Mouse (Mus musculus): ENCODE results near the gene Polg. TPM values are rescaled to one million over a fixed set of nuclear protein-coding genes. Genes with fewer than 3 reads are reported as not detected.

Polg gene
- total RNA-seq (2022): 10 to 100 TPM; 26.0 to 43.5 (median 38.1) TPM

DNA sequence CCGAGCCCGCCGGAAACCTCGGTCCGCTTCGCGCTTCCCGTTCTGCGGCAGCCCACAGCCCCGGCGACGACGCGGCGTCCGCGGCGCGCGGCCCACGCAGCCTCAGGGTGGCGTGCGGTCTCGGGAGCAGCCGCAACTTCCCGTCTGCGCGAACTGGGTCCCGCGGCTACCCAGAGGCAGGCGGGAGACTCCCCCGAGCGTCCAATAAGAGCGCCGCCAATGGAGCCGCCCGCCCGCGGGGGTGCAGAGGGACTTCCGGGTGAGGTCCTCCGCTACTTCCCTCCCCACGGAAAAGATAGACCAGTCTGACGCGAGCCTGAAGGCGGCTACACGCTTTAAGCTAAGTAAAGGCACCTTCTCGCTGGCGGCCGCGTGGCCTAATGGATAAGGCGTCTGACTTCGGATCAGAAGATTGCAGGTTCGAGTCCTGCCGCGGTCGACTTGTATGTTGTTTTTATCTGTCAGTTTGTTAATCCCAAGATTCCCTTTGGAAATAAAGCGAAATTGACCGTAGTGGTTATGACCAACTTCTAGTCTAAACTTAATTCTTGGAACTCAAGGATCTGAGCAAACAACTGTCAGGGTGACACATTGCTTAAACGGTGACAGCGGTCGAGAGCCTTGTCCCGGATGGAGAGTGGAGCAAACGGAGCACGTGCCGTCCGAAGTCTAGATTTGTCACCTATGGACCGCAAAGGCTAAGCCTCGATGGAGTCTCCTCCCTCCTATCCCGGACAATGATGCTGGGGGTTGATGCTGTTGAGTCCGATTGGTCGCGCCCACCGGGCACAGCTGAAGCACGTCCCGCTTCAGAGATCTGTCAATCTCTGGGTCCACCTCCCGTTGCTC lies at the start of gene Polg:
Gene Polg (minus strand): TSS at position 310 of the 849 bp plus-strand sequence.
- DNase-seq (ENCODE audit: low spot score in 2 of 2): peak; percentile 97 to 98

DNA sequence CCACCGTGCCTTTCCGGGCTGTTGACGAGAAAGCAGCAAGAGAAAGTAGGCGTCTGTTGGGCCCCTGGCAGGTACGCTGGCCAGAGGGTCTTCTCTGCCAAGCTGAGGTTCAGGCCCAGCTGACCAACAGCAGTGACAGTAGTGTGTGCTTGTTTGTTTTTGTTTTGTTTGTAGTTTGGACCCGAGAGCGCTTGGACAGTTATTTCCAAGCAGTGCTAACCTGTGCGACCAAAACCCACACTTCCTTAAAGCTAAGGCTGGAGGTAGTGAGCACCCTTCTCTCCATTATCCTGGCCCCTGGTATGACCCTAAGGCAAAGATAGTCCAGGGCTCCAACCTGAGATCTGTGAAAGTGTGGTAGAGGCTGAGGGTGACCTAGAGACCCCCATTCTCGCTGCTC lies 49.7 kb upstream of the Polg start:
- no peak for DNase-seq (ENCODE audit: low spot score in 2 of 2)

DNA sequence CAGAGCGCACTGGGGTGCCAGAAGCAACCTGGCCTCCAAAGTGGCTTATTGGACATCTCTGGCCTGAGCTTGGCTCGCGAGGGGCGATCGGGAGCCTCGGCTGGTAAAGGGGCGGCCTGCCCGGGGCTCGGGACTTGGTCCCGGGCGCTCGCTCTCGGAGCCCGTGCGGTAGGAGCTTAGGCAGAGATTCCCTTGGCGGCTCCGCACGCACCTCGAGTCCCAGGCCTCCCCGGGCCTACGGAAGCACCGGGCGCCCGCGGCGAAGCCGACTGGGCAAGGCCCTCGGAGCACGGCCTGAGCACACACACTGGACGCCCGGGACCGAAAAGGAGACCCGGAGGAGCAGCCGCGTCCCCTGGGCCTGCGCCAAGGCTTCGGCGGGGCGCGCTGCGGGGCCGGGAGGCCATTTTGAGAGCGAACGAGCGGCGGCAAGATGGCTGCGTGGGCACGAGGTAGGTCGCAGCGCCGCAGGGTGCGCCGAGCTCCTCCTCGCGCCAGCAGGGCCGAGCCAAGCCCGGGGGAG lies 49.1 kb upstream of the Polg start:
- no peak for DNase-seq (ENCODE audit: low spot score in 2 of 2)

- DNase-seq (ENCODE audit: low spot score in 2 of 2): no peak
Measured at GRCm38 (mm10) chr7:79514361-79514881, 48.3 kb upstream of the Polg start.

GRCm38 (mm10) chr7:79513466-79513865 lies 47.3 kb upstream of the Polg start:
- DNase-seq (ENCODE audit: low spot score in 2 of 2): no peak

DNA sequence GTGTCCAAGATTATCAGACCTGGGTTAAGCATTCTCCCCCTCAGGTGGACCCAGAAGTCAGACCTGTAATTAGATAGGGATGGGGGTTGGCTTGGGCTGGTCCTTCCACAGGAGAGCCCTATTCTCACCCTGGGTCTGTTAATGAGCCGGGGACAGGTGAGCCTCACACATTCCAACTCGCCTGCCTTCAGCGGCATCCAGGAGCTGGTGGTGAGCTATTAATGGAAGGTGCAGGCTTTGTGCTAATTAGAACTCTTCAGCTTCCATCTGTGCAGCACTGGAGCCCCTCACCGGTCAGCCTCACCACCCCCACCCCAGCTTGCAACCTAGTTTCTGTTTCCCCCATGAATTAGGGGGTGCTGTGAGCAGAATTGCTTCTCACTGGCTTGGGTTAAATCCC lies 46.3 kb upstream of the Polg start:
- no peak for DNase-seq (ENCODE audit: low spot score in 2 of 2)

- no peak for DNase-seq (ENCODE audit: low spot score in 2 of 2)
Measured at GRCm38 (mm10) chr7:79511656-79512055, 45.5 kb upstream of the Polg start.

DNA sequence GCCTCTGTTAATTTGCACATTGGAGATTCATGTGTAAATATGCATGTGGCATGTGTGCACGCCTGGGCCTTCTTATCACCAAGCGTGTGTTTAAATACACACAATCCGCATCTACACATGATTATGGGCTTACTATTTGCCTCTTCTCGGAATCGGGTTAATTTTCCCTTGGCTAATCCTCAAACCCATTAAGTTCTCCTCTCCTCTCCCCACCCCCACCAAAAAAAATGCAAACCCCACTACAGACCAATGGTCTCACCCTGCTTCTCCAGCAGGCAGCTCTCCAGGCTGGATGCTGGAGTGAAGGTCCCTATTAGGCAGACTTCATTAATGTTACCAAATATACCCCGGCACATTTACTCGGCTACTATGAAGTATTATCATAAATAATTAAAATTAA lies 45.0 kb upstream of the Polg start:
- no peak for DNase-seq (ENCODE audit: low spot score in 2 of 2)

DNA sequence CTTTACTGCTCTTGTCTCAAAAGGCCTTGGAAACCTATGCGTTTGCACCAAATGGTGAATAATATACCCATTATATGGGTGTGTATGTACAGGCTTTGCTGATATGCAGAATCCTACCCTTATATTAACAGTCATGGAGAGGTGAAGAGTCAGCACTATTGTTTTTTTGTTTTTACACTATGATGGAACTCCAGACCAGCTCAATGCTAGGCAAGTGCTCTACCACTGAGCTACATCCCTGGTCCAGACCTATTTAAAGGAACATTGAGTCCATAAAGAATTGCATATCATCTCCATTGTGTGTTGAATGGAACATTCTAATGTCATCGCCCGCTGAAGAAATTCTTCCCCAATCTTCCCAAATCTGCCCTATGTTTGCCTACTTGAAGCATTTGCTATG lies 44.5 kb upstream of the Polg start:
- DNase-seq (ENCODE audit: low spot score in 2 of 2): no peak

DNA sequence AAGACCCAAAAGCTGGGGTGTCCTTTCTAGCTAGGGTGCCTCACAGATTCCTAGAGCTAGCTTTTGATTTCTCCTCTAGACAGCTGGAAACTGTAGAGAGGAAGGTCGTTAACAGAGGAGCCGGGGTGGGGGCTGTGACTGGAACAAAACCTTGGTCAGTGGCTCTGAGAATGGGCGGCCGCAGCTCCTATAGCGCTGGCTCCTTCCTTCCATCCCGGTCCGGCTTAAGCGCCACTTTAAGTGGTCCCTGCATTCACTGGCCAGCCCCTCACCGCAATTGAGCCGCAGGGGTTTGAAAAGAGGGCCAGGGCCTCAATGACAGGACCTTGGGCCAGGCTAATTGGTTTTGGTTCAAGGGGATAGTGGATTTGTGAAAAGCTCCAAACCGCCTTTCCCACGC lies 43.5 kb upstream of the Polg start:
- no peak for DNase-seq (ENCODE audit: low spot score in 2 of 2)

GRCm38 (mm10) chr7:79509235-79509607 lies 43.1 kb upstream of the Polg start:
- DNase-seq (ENCODE audit: low spot score in 2 of 2): no peak

DNA sequence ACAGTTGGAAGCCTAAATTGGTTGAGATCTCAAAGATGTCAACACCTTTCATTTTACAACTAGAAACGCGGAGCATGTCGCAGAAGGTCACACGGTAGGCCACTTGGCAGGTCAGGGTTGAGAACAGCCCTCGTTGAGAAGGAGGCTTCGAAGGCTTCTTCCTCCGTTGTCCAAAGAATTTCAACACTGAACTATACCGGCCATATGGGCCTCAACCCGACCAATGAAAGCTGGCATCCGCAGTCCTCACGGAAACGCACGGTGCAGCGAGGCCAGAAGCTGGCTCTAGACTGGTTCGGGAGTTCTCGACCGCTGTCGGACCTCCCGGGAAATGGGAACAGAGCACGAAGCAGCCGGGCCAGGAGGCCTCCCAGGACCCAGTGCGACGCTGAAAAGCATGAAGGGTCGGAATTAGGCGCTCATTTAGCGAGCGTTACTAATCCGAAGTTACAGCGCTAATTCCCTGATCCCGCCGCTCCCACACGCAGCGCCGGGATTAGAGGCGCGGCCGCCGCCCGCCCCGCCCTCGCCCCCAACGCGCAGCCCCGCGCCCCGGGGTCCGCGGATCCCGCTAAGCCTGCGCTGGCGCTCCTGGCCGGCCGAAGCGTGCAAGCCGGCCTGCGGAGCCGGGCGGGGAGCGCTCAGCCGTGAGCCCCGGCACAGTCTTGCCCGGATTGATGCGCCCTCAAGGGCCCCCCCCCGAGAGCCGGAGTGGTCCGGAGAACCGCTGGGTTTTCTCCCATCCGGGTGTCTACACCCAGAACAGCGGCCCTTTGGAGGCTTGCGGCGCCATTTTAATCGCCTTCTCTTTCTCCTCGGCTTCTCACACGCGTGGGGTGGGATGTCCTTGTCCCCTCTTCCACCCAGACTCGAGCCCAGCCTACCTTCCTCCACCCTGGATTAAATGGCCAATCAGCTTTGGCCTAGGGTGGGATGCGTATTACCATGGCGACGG lies 42.4 kb upstream of the Polg start:
- no peak for DNase-seq (ENCODE audit: low spot score in 2 of 2)

DNA sequence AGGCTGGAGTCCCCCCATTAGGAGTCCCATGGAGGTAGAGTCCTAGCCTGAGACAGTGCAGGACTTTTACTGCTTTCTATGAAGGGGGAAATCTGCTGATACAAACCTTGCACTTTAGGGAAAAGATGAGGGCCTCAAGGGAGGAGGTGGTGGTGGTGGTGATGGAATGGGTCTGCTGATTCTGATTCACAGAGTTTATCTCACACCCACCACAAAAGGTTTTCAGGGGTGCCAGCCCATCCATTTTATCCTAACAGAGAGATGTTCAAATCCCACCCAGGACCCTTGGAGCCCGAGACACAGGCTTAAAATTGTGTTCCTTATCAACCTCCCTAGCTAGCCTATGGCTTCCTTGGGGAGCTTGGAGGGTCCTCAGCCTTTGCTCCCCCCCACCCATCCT lies 41.6 kb upstream of the Polg start:
- no peak for DNase-seq (ENCODE audit: low spot score in 2 of 2)

- no peak for DNase-seq (ENCODE audit: low spot score in 2 of 2)
Measured at GRCm38 (mm10) chr7:79507101-79507705, 41.0 kb upstream of the Polg start.

GRCm38 (mm10) chr7:79506531-79507090 lies 40.4 kb upstream of the Polg start:
- no peak for DNase-seq (ENCODE audit: low spot score in 2 of 2)

DNA sequence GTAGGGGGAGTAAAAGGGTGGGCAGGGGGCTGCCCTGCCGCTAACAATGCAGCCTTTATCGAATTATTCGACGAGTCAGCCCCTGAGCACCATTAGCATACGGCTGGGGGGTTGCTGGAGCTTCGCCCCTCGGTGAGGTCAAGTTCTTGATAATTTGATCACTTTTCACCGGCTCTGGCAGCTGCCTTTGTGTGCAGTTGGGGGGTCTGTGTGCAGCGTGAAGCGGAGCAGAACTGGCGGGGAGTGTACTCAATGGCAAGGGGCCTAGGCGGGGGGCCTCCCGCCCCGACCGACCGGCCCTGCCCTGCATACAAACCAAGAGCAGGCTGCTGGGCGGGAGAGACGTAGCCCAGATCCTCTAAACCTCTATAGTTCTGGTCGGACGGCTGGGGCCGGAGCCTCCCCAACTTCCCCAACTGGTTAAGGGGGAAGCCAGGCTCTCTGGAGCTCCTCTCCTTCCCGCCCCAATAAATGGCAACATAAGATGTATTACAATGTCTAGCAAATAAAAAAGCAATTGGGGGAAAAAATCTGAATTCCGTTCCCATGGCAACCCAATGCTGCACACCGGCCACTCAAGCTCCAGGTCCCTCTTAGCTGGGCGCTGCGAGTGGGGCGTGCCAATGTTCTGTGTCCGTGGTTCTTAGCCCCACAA lies 39.8 kb upstream of the Polg start:
- DNase-seq (ENCODE audit: low spot score in 2 of 2): no peak

GRCm38 (mm10) chr7:79505376-79505775 lies 39.2 kb upstream of the Polg start:
- DNase-seq (ENCODE audit: low spot score in 2 of 2): no peak

- no peak for DNase-seq (ENCODE audit: low spot score in 2 of 2)
Measured at GRCm38 (mm10) chr7:79504723-79505122, 38.6 kb upstream of the Polg start.

DNA sequence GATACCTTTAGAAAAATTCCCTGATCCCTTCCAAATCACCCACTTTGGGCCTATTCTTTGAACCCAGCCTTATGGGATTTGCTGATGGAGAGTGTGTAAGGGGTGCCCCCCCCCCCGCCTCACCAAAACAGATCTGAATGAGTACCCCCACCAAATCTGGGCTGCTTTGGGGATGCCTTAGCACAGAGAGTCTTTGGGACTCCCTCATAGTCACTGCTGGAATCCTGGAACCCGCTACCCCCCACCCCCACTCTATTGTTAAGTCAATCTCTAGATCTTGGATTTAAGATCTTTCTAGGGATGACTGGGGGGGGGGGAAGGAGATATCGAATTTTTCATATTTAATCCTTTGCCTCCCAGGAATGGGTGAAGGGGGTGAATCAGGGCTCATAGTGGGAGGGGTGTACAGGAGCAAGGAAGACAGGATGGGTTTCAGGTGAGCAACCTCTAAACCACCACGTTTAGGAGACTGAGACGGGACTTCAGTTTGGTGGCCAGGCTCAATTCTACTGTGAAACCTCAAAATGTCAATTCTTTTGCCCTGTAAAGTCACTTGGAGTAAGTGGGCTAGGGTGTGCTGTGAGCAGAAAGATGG lies 37.6 kb upstream of the Polg start:
- DNase-seq (ENCODE audit: low spot score in 2 of 2): no peak

GRCm38 (mm10) chr7:79503103-79503455 lies 36.9 kb upstream of the Polg start:
- DNase-seq (ENCODE audit: low spot score in 2 of 2): no peak

Measured in gastrocnemius, adult 8-10 months (tissue).